Mouse (Mus musculus): ENCODE results near the gene Cacna1c.

Gene Cacna1c

DNA sequence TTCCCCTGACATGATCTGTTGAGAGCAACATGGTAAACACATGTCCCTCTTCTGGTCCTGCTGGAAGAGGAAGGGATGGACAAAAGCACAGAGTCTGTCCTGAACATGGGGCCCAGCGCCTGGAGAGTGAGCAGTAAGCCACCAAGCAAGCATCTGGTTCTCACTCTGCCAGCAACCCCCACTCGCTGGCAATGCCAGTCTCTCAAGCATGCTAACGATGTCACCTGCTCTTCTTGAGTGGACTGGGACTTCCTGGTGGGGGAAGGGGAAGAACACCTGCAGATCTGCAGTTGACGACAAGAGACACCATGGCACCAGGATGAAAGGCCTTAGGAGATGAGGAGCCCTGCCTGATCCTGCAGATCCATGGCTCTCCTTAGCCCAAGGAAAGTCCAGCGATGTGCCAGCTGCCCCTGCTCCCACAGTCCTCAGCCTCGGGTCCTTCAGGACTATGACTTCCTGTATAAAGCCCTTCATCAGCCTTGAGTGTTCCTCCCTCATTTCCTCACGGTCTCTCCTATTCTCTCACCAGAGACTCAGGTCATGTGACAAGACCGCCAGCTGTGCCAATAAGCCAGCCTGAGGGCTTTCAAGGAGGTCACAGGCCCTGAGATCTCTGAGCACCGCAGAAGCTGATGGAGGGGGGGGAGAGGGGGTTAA, 261.8 kb downstream of the Cacna1c start:
- DNase-seq (ENCODE audit: inconsistent age in 2 of 2, low spot score in 1 of 2): no peak

DNA sequence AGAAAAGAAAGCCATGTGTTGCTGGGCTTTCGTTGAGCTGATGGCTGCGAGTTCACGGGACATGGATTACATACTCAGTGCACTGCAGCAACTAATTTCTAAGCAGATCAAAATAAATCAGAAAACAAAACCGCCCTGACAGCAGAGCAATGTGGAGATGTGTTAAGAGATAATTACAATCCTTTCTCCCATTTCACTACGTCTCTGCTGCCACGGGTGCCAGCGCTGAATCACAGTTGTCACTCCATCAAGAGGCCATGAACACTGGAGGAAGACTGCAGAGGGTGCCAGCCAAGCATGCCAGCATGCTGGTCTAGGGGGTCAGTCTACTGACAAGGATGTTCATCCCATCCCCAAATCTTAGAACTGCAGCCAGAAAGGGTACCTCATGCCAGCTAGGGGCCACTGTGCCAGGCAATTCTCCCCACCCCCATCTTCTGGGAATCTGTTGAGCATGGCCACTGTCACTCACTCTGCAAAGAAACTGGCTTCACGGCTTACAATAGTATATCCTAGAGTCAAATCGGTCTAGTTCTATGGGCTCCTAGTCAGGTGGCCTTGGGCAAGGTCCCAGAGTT, 263.1 kb downstream of the Cacna1c start:
- peak; percentile 44 to 75 for DNase-seq (ENCODE audit: inconsistent age in 2 of 2, low spot score in 1 of 2)

DNA sequence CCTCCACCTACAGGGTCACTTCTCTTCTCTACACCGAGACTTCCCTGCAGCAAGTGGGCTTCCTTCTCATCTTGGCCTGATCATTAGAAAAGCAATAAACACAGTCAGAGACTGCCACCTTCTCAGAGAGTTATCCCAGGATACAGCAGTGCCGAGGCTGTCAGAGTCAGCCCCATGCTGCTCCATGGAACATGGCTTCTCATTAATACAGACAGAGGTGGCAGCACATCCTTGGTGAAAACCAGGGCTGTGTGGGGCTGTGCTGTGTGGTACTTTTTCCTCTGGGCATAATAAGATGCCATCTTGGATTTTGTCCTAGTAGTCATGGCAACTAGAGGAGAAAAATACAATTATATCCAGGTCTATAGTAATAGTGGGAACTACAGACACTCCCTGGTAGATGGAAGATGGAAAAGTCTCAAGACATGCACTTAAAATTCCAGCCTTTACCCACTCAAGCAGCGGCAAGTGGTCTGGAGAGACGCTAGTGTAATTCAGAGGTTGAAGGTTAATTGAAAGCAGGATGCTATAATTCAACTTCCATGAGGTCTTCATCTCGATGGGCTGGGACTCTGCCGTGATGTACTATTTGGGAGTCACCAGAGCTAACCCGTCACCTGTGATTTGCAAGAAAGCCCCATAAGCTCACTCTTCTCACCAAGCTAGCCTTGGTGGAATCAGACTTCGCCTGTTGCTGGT, 264.1 kb downstream of the Cacna1c start:
- no peak for DNase-seq (ENCODE audit: inconsistent age in 2 of 2, low spot score in 1 of 2)

DNA sequence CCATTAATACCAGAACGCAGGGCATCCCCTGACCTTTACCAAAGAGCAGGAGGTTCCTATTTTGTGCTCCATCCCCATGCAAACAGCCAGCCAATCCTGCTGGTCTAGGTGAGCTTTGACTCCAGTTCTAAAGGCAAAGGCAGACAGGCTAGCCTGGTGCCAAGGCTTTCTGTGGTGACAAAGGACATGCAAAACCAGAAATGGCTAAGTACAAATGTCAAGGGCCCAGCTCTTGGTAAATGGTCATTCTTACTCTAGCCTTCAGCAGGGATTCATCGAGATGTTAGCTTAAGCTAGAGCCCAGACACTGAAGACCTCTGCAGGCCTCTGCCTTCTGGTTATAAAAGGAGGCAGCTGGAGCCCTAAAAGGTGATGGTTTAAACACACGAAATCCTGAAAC, 269.5 kb downstream of the Cacna1c start:
- peak; percentile 52 to 84 for DNase-seq (ENCODE audit: inconsistent age in 2 of 2, low spot score in 1 of 2)

DNA sequence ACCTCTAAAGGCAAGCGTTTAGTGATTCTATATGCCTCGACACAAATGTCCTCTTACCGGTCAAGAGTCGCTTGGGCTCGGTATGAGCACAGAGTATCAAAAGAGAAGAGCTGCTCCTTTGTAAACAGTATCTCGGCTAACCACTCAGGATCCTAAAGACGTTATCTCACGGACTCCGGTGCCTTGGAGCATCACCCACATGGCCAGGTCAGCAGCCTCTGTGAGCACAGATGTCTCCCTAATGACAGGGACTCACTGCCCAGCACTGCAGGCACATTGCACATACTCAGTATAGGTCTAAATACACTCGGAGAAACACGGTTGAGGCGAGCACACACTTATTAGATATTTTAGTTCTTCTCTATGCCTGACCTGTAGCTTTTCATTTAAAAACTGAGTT, 271.8 kb downstream of the Cacna1c start:
- no peak for DNase-seq (ENCODE audit: inconsistent age in 2 of 2, low spot score in 1 of 2)

GRCm38 (mm10) chr6:118923926-118924325, 272.3 kb downstream of the Cacna1c start:
- no peak for DNase-seq (ENCODE audit: inconsistent age in 2 of 2, low spot score in 1 of 2)

- DNase-seq (ENCODE audit: inconsistent age in 2 of 2, low spot score in 1 of 2): peak in 1 of 2 experiments; percentile 68
Measured at GRCm38 (mm10) chr6:118923212-118923577, 273.0 kb downstream of the Cacna1c start.

DNA sequence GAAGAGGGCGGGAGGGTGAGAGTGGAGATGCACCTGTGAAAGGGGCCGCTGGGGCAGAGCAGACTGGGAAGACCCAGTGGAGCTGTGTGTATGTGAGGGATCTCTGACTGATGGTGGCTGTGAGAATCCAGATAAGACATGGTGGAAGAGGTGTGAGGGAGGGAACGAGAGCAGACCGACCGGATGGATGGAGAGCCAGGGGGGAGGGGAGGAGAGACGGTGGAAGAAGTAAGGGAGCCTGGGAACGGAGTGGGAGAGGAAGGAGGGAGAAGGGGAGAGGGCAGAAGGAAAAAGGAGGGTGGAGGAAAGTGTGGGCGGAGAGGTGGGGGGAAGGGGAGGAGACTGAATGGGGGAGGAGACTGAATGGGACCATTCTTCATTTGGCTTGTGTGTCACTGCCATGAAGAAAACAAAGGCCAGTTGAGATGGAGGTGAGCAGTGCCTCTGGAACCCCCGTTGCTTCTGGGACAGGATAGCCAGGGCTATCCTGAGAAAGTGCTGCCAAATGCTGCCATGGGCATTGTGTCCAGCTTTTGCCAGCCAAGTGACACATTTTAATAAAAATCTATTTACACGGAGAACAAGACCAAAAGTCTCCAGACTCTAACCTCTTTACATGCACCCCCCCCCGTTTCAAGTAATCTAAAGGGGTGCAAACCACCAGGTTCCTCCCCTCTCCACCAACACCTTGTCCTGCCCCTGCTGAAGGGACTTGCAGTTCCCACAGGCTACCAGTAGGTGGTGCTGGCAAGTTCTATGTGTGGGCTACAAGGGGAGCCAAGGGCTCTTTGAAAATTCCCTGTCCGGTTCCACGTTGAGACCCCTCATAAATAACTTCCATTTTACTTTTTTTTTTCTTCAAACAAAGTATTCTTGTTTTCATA, 273.6 kb downstream of the Cacna1c start:
- DNase-seq (ENCODE audit: inconsistent age in 2 of 2, low spot score in 1 of 2): peak; percentile 83 to 94

DNA sequence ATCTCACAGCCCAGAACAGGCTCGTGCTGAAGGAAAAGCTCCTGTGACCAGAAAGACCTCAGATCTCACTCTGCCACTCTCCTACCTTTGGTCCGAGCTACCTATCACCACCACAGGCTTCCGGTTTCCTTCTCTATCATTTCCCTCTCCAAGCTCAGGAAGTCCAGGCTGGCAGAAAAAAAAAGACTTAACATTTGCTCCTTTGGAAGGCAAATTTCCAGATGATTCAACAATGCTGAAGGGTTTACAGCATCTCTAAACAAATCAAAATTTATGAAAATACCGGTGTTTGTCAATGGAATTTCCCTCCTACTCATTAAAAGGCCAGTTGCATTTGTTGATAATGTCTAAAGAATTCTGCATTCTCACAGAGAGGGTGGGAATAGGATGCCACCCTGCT, 288.0 kb downstream of the Cacna1c start:
- DNase-seq (ENCODE audit: inconsistent age in 2 of 2, low spot score in 1 of 2): no peak

- no peak for DNase-seq (ENCODE audit: inconsistent age in 2 of 2, low spot score in 1 of 2)
Measured at GRCm38 (mm10) chr6:118907704-118908103, 288.5 kb downstream of the Cacna1c start.

GRCm38 (mm10) chr6:118906878-118907277, 289.3 kb downstream of the Cacna1c start:
- no peak for DNase-seq (ENCODE audit: inconsistent age in 2 of 2, low spot score in 1 of 2)

DNA sequence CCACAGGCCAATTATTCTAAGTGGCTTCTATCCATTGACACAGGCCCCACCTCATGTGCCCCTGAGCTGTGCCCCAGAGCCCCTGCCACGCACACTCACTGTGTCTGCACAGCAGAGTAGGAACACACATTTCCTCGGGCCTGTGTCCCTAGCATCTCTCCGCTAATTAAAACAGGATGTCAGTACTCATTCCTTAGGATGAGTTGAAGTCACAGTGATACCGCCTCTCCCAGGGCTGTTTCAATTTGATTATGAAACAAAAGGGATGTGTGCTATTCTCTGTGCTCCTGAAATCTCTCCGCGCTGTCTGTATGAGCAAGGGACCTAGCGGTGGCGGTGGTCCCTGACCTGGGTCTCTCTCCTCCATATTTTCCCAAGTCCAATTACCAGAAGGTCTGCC, 296.5 kb downstream of the Cacna1c start:
- no peak for DNase-seq (ENCODE audit: inconsistent age in 2 of 2, low spot score in 1 of 2)

- DNase-seq (ENCODE audit: inconsistent age in 2 of 2, low spot score in 1 of 2): peak in 1 of 2 experiments; percentile 63
Measured at GRCm38 (mm10) chr6:118897101-118897500, 299.1 kb downstream of the Cacna1c start.

GRCm38 (mm10) chr6:118894043-118894442, 302.2 kb downstream of the Cacna1c start:
- DNase-seq (ENCODE audit: inconsistent age in 2 of 2, low spot score in 1 of 2): no peak

DNA sequence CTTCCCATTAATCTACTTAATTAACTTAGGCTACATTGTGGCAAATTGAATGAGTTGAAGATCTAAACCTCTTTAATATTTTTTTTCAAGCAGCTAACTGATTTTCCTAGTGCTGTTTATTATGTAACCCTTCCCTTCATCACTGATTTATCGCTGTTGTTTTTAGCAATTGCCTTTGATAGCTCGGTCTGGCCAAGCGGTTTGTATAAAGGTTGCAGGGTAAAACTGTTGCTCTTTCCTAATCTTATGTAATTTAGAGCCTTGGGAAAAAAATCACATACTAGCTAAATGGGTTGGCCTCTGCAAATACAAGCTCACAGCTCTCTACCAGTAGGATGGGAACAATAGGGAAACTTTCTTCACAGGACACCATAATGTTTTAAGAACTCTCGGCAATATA, 306.8 kb downstream of the Cacna1c start:
- peak; percentile 43 to 85 for DNase-seq (ENCODE audit: inconsistent age in 2 of 2, low spot score in 1 of 2)

DNA sequence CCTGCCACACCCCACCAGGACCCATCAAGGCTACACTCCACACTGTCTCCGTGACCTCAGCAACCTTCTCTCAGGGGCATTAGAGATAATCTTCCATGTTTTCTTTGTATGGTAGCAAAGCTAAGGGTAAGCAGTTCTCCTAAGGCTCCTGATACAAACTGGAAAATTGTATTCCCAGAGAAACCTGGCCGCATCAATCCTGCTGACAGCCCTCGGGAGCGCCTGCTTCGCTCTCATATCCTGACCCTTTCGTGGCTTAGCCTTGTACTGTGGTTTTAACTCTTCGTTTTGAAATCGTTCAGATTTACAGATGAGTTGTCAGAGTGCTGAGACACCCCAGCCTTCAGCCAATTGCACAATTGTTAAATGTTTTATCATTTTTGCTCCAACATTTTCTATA, 309.2 kb downstream of the Cacna1c start:
- peak; percentile 31 to 83 for DNase-seq (ENCODE audit: inconsistent age in 2 of 2, low spot score in 1 of 2)

DNA sequence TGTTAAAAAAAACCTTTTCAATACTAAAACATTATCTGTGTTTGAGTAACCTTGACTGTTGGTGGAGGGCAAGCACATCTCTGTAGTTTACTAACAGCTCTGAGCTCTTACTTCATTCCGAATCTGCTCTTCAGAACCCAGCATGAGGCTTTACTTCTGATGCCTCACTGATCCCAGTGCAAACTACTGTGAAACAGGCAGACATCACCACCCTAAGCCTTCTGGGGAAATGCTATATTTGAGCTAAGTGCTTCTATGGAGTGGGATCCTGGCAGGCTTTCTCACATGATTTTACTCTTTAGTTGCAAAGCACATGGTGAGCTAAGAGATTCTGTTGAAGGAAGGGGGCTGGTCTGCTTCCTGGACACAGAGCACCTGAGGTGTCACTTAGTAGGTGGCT, 311.3 kb downstream of the Cacna1c start:
- DNase-seq (ENCODE audit: inconsistent age in 2 of 2, low spot score in 1 of 2): peak in 1 of 2 experiments; percentile 70

DNA sequence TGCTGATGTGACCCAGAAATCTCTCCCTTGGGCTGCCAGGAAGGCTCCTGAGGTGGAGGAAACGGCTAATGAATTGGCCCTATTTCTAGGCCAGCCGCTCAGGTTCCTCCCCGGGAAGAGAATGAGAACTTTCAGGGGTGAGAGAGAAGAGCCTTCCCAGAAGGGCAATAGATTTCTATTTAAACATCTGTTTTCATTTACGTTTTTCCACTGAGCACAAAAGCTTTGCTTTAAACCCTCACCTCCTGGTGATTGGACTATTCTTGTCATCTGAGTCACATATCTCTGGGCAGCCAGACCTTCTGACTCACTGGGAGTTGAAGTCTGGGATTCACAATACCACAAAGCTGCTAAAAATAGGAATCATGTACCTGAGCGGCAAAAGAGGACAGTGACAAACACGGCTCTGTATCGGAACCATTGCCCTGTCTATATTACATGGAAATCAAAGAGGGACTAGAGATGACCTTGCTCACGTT, 312.1 kb downstream of the Cacna1c start:
- peak; percentile 46 to 86 for DNase-seq (ENCODE audit: inconsistent age in 2 of 2, low spot score in 1 of 2)

GRCm38 (mm10) chr6:118876204-118876603, 320.0 kb downstream of the Cacna1c start:
- DNase-seq (ENCODE audit: inconsistent age in 2 of 2, low spot score in 1 of 2): peak; percentile 86 to 94

DNA sequence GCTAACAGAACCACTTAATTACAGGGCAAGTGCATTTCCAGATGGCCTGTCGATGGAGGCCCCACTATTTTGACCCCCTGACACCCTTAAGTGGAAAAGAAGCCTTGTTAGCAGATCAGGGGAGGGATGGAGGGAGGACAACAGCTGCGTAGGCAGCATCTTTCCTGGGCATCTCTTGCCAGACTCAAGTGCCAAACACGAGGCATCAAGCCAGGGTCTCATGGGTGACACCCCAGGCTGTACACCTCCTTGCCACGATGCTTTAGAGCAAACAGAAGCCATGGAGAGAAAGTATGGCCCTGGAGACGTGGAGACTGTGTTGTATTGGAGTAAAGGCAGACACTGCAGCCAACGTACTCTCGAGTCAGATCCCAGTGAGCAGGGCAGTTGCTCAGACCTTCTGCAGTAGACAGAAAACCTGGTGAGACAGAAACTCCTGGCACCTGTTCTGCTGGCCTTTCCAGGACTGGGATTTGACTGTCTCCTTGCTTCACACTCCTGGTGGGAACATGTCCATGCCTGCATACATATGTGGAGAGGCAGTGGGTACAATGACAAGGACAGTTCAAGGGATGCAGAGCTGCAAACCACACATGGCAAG, 325.9 kb downstream of the Cacna1c start:
- no peak for DNase-seq (ENCODE audit: inconsistent age in 2 of 2, low spot score in 1 of 2)

DNA sequence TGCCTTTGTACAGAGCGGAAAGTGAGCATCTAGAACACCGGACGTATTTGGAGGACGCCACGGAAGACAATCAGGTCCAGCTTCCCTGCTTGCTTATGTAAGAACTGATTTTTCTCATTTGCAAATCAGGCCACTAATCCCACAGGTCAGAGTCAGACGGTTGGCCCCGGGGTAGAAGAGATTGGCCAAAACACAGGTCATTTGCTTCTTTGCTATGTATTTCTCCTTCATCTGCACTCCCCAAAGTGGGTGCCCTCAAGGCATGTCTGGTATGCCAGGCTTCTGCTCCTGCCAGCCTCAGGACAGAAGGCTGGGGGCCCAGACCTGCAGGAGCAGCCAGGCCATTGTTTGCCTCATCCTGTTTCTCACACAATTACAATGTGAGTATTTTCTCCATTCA, 328.8 kb downstream of the Cacna1c start:
- no peak for DNase-seq (ENCODE audit: inconsistent age in 2 of 2, low spot score in 1 of 2)
